Mouse (Mus musculus): ENCODE measurements around the gene Glce. TPM values are rescaled to one million over a fixed set of nuclear protein-coding genes. Genes with fewer than 3 reads are reported as not detected.

Gene Glce
- polyA plus RNA-seq, 1 experiment from 2014 or later, result 17.5 TPM

DNA sequence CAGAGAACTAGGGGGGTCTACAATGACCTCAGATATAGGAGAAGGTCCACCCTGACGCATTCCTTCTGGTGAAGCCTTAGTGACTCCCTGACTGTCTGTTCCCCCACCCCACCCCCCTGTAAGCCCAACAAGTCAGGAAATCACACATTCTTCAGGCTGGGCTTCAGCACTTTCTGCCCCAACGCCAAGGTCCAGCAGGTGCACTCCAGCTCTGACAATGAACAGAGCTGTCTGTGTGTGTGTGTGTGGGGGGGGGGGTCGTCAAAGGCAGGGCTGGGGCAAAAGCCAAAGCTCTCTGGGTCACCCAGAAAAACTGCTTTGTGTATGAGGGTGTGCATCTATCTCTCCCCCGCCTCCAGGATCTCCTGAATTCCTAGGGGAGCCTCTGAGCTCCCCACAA, 98.6 kb downstream of the Glce start:
- Histone ChIP-seq H3K9ac (replicated peaks) (no peak overlapping the region), H3K27ac (no peak overlapping the region), H3K27me3 (peaks cover 34% of the 10 kb centered on the region), H3K9me3 (no peaks in the 10 kb centered on the region), H3K4me3 (replicated peaks) (no peak overlapping the region), H3K36me3 (no peaks in the 10 kb centered on the region), H3K4me2 (replicated peaks) (no peak overlapping the region), H3K4me1 (replicated peaks) (peaks cover 11% of the 10 kb centered on the region)
- no peak for ATAC-seq
- WGBS, result 72% methylated on average over 4 of the region's 4 CpGs

DNA sequence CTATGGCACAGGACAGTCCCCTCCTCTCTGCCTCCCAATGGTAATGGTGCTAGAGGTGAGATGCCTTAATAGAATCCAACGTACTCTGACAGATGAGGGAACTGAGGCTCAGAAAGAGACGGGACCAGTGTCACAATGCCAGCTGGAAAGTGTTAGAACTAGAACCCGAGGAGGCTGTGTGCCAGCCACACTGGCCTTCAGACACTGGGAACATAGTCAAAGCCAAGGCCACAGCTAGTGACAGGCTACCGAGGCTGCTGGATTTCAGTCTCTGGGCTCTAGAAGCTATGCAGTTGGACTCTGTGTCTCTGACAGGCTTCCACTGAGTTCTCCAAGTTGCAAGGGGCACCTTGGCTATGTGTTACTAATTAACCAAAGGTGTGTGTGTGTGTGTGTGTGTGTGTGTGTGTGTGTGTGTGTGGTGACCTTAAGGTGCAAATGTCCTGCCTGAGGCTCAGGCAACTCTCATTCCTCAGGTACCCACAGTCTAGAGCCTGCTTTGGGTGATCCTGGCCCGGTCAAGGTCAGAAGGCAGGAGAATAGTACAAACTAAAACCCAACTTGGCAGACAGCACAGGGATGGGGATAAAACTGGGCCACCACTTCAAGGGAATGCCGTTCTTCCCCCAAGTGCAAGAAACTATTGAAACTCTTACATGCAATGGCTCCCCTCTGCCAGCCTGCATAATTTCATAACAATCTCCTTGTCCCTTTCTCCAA, 99.3 kb downstream of the Glce start:
- Histone ChIP-seq H3K4me2 (replicated peaks) (no peak overlapping the region), H3K27ac (no peak overlapping the region), H3K4me3 (replicated peaks) (no peak overlapping the region), H3K27me3 (peaks cover 33% of the 10 kb centered on the region), H3K36me3 (no peaks in the 10 kb centered on the region), H3K9ac (replicated peaks) (no peak overlapping the region), H3K4me1 (replicated peaks) (peaks cover 11% of the 10 kb centered on the region), H3K9me3 (no peaks in the 10 kb centered on the region)
- 86% methylated on average over 6 of the region's 6 CpGs for WGBS
- ATAC-seq, result no peak

DNA sequence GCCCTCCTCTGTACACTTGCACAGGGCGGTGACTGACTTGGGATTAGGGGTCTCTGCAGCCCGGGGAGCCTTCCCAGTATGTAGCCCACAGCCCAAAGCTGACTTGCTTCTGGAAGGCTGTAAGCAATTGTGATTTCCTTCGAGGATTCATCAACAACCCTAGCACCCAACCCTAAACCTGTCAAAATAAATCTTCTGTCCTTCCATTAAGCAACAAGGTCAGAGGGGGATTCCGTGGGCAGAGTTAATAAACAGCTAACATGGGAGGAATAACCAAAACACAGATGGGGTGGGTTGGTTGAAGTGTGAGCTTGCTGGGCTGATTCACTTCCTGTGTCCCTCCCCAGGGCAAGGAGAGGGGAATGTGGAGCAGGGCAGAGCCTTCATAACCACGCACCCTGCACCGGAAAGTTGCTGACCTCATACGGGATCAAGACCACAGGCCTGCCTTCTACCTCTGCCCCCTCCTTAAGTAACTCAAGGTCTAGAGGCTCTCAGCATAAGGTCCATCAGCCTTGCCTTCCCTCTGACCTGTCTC, 100.8 kb downstream of the Glce start:
- ATAC-seq, result no peak
- 68% methylated on average over 7 of the region's 7 CpGs for WGBS
- H3K36me3 ChIP-seq, result no peaks in the 10 kb centered on the region
- peaks cover 7% of the 10 kb centered on the region for H3K4me1 ChIP-seq (replicated peaks)
- H3K4me3 ChIP-seq (replicated peaks), result no peak overlapping the region
- H3K27me3 ChIP-seq, result peaks cover 20% of the 10 kb centered on the region
- H3K27ac ChIP-seq, result no peak overlapping the region
- no peaks in the 10 kb centered on the region for H3K9me3 ChIP-seq
- H3K9ac ChIP-seq (replicated peaks), result no peak overlapping the region
- no peak overlapping the region for H3K4me2 ChIP-seq (replicated peaks)

DNA sequence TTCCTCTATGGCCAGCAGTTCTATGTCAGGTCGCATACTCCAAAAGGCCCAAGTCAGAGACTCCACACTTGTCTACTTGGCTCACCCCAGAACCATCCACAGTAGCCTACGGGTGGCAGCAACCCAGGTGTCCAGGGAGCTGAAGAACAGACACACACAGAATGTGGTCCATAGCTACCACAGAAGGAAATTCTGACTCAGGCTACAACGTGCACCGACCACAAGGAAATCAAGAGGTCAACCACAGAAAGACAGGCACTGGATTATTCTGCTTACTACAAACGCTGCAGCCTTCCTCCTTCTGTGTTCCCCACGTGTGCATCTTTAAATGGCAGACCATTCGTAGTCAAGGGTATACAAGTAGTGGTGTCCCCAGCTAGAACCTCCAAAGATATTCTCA, 102.2 kb downstream of the Glce start:
- ATAC-seq, result no peak
- H3K9me3 ChIP-seq, result no peaks in the 10 kb centered on the region
- no peak overlapping the region for H3K9ac ChIP-seq (replicated peaks)
- no peaks in the 10 kb centered on the region for H3K36me3 ChIP-seq
- peaks cover 8% of the 10 kb centered on the region for H3K27me3 ChIP-seq
- no peaks in the 10 kb centered on the region for H3K4me1 ChIP-seq (replicated peaks)
- no peak overlapping the region for H3K4me3 ChIP-seq (replicated peaks)
- H3K4me2 ChIP-seq (replicated peaks), result no peak overlapping the region
- WGBS, result 86% methylated on average over 7 of the region's 7 CpGs
- H3K27ac ChIP-seq, result no peak overlapping the region

DNA sequence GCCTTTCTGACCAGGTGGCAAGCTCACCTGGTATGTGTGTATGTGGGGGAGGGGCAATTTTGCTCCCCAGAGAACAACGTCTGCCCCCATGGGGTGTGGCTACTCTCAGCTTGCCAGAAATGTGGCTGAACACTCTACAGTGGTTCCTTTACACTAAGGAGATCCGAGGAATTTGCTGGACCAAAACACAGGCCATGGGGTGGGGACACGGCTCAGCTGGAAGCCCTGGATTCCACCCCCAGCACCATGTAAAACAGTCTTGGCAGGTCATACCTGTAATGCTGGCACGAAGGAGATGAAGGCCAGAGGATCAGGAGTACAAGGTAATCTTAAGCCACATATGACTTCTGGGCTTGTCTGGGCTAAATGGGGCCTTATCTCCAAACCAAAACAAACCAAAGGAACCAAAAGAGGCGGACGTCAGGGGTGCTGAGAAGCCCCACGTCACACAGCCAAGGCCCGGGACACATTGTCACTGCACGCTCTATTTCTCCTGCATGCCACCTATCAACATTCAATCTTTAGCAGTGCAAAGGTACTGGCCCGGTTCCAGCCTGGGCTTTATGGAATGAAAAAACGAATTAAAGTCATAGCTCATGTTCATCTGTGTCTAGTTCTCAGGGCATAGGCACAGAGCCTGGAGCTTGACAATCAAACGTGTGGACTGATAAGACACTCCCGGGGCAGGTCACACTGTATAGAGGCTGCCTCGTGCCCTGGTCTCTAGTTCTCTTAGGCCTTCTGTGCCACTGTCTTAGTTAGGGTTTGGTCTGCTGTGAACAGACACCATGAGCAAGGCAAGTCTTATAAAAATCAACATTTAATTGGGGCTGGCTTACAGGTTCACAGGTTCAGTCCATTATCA, 104.0 kb downstream of the Glce start:
- Histone ChIP-seq H3K4me1 (replicated peaks) (no peaks in the 10 kb centered on the region), H3K9ac (replicated peaks) (no peak overlapping the region), H3K4me2 (replicated peaks) (no peak overlapping the region), H3K9me3 (no peaks in the 10 kb centered on the region), H3K36me3 (no peaks in the 10 kb centered on the region), H3K27me3 (no peaks in the 10 kb centered on the region; the same call in 1 of the 2 replicates), H3K27ac (no peak overlapping the region), H3K4me3 (replicated peaks) (no peak overlapping the region)
- no peak for ATAC-seq
- 87% methylated on average over 14 of the region's 14 CpGs for WGBS

DNA sequence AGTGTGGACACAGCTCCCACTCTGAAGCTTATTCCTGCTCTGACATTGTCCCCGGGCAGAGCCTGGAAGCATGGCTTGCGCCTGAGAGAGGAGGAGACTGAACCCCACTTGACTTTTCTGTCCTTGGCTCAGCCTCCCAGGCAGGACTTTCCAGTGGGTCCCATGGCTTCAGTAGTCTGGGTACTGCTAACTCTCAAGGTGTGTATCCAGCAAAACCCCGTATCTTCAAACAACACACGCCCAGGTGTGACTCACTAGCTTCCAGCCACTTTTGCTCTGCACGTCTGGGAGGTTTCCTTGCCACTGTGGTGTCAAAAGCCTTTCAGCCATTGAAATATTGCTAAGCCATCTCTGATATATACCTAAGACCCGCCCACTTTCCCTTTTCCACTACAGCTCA, 105.1 kb downstream of the Glce start:
- Histone ChIP-seq H3K27me3 (no peaks in the 10 kb centered on the region), H3K27ac (no peak overlapping the region), H3K4me1 (replicated peaks) (no peaks in the 10 kb centered on the region; the same call in 1 of the 2 replicates), H3K9ac (replicated peaks) (no peak overlapping the region), H3K4me3 (replicated peaks) (no peak overlapping the region), H3K36me3 (no peaks in the 10 kb centered on the region), H3K9me3 (no peaks in the 10 kb centered on the region), H3K4me2 (replicated peaks) (no peak overlapping the region)
- no peak for ATAC-seq
- WGBS, result 84% methylated on average over 6 of the region's 6 CpGs

DNA sequence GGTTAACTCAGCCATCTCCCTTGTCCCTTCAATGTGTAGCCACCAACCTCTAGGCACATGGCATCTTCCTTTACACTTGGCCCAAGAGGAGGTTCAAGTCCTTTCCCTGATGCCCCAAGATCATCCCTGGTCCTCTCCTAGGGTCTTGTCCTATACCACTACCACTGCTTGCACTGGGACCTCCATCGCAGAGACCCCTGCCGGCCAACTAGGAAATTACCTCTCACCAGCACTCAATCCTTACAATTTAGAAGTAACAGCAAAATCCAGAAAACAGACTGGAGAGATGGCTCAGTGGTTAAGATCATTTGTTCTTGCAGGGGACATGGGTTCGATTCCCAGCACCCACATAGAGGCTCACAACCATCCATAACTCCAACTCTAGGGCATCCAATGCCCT, 107.0 kb downstream of the Glce start:
- Histone ChIP-seq H3K27ac (no peak overlapping the region), H3K4me2 (replicated peaks) (no peak overlapping the region), H3K9me3 (no peaks in the 10 kb centered on the region), H3K4me3 (replicated peaks) (no peak overlapping the region), H3K9ac (replicated peaks) (no peak overlapping the region), H3K36me3 (no peaks in the 10 kb centered on the region), H3K4me1 (replicated peaks) (no peaks in the 10 kb centered on the region; the same call in 1 of the 2 replicates), H3K27me3 (no peaks in the 10 kb centered on the region)
- no peak for ATAC-seq
- 60% methylated on average over 3 of the region's 3 CpGs for WGBS

DNA sequence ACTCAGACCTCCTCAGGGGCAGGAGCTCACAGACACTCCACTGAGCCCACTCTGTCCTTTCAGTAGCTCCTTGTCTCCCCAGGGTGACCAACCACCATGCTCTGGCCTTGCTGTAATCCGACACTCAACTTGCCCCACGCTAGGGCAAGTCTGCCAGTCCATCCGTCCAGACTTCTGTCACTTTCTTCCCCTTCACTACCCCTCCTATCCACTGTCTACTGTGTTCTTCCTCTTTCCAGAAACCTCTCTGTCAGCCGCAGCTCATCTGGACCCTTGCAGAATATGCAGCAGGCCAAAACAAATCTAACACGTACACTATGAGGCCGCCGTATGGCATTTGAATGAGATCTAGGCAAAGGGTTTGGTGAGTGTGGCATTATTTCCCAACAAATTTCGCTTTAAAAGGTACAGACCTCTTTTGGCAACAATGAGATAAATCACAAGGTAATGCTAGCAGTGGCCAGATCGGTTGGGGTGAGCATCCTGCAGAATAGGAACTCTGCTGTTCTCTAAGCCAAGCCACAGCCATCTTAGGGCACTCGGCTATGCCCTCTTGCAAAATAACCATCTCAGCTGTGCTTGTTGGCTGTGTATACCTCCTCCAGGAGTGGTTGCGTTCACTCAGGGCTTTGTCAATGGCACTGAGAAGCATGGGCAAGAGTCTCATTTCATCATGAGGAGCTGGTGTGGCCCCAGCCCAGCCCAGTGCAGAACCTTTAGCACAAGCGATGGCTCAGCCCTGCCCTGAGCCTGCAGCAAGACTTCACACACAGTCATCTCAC, 108.9 kb downstream of the Glce start:
- Histone ChIP-seq H3K4me2 (replicated peaks) (no peak overlapping the region), H3K27ac (no peak overlapping the region), H3K27me3 (no peaks in the 10 kb centered on the region), H3K9ac (replicated peaks) (no peak overlapping the region), H3K4me1 (replicated peaks) (no peaks in the 10 kb centered on the region; the same call in 1 of the 2 replicates), H3K9me3 (no peaks in the 10 kb centered on the region), H3K4me3 (replicated peaks) (no peak overlapping the region), H3K36me3 (no peaks in the 10 kb centered on the region)
- 74% methylated on average over 12 of the region's 12 CpGs for WGBS
- ATAC-seq, result no peak

DNA sequence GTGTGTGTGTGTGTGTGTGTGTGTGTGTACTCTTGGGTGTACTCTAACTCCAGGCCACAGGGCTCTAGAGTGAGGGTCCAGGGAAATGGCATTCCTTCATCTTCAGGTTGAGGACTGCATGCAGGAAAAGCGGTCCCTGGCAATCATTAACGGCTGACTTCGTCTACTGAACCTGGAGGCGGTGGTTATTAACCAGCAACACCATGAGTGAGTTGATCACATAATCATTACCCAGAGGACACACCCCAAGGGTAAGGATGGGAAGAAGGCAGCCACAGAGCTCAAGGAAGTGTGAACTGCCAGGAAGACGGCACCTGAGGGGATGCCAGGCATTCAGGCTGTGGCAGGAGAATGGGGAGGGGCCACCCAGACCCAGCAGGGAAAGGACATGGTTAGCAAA, 114.1 kb downstream of the Glce start:
- no peak overlapping the region for H3K4me3 ChIP-seq (replicated peaks)
- no peaks in the 10 kb centered on the region for H3K36me3 ChIP-seq
- no peaks in the 10 kb centered on the region for H3K9me3 ChIP-seq
- H3K4me2 ChIP-seq (replicated peaks), result no peak overlapping the region
- H3K9ac ChIP-seq (replicated peaks), result no peak overlapping the region
- no peaks in the 10 kb centered on the region for H3K27me3 ChIP-seq
- ATAC-seq, result no peak
- peaks cover 13% of the 10 kb centered on the region for H3K4me1 ChIP-seq (replicated peaks)
- 83% methylated on average over 5 of the region's 5 CpGs for WGBS
- no peak overlapping the region for H3K27ac ChIP-seq
